Mouse (Mus musculus) left cerebral cortex, postnatal 25 days (tissue): Measurements from ENCODE around the gene Olfr1163. TPM values are rescaled to one million over a fixed set of nuclear protein-coding genes. Genes with fewer than 3 reads are reported as not detected.
"Not testable (repeated sequence)": the region's sequence is repeated elsewhere in the genome, so short reads cannot be mapped to it uniquely, and the experiment has no call there.

Experiments used
- DNase-seq, 2 experiments: peaks; one replicate each; pipeline ENCODE4 v3.0.0; 2022; ENCODE audit warnings: low spot score in 2 of 2, mixed read lengths in 1 of 2
- intact Hi-C: fragments of 180-260 bp; cut with DNase I; formaldehyde crosslinking; loops from one replicate; pipeline ENCODE4 v1.15.1; 2025
- total RNA-seq, 2 experiments: library from RNA; stranded (reverse); gene quantifications; 2 replicates each; pipeline ENCODE4 v1.2.3; 2021

Gene Olfr1163
- total RNA-seq, result not detected

DNA sequence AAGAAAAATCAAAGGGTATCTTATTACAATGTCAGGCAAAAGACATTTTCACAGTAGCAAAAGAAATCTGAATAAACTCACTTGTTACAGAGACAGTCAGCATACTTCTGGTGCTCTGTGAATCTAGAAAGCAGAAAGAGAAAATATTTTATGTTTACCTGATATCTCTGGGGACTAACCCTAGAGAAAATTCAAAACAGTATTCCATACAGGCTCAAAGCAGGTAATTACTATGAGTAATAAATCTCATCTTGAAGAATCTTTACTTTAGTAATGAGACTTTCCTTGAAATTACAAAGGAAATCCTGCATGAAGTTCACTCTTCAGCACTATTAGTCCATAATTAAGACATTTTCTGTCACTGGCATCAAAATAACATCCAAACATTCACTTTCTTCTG lies at the start of gene Olfr1163:
TSS of gene Olfr1163 (minus strand) at position 101 of the 400 bp plus-strand sequence.
- intact Hi-C loops, result no loop called here

DNA sequence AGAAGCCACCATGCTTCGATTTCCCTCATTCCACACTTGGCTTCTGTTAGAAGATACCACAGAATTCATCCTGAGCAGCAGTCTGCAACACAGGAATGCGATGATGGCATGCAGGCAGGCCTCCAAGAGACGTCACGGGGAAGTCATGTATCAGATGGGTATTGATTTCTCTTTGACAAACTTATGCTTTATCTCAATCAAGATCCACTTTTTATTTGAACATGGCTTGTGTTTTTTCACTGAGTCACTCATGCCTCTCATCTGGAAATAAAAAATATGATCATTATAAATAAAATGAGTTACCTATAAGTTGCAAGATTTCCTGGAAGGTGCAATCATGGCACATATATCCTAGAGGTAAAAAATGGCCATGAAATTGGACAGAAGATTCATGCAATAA lies 22.2 kb upstream of the Olfr1163 start, which contains the start of gene Olfr1164:
TSS of gene Olfr1164 (minus strand) at position 101 of the 400 bp plus-strand sequence.
- intact Hi-C loops, result no loop called here
- no peak for DNase-seq

More for the DNA sequence above, at the start of gene Olfr1163:
- DNase-seq, result no peak

DNA sequence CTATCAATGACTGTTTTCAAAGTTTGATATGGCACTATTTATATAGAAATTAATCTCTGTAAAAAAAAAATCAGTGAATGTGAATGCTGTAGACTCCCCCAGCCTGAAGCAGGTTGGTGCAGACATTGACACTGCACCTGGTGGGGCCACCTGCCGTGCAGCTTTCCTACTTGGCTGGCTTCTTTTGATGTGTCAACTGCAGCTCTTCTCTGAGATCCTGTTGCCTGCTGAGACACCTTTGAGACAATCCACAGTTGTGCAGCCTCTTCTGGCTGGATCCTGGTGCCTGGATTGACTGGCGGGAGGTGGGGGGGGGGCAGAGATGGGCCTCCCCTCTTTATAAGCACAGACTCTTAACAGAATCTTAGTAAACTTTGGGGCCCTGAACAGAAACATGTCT lies 8.0 kb downstream of the Olfr1163 start:
- intact Hi-C loops, result no loop called here
- DNase-seq, result no peak

DNA sequence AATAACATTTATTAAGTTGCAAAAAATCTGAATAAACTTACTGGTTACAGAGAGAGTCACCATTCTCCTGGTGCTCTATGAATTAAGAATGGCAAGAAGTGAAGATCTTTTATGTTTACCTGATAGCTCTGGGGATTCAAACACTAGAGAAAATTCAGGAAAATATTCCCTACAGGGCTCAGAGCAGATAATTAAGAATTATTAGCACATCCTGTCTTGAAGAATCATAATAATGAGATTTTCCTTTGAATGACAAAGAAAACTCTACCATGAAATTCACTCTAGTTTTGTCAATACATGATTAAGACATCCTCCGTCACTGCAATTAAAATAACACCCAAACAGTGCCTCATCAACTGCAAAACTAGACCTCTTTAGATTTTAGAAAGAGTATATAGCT lies 20.6 kb downstream of the Olfr1163 start, which contains the start of gene Olfr1162:
TSS of gene Olfr1162 (minus strand) at position 101 of the 400 bp plus-strand sequence.
- DNase-seq, result no peak
- intact Hi-C loops, result no loop called here

GRCm38 (mm10) chr2:88037599-88037998 lies 34.0 kb downstream of the Olfr1163 start, which contains the start of gene Olfr73:
Gene Olfr73, minus strand, starts transcription at chr2:88037699.
- intact Hi-C loops, result no loop called here
- no peak for DNase-seq

DNA sequence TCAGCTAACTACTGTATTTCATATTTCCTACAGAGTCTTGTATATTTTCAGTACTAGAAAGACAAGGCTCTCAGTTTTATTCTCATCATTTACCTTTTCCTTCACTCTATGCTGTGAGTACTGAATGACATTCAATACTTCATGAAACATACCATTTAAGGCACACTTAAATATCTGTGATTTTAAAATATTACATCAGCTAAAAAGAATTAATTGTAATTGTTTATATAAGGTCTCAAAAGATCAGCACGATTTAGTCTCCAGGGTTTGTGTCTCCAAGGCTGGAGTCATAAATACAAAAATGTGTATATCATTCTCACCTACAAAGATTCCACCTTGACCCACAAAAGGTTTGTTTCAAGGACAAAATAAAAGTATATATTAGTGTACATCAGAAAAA lies 49.2 kb downstream of the Olfr1163 start, which contains the start of gene Olfr1161:
TSS of gene Olfr1161 (plus strand) at position 301 of the 400 bp plus-strand sequence.
- intact Hi-C loops, result not testable (repeated sequence)

More for the DNA sequence above, 49.2 kb downstream of the Olfr1163 start, which contains the start of gene Olfr1161:
- not testable (repeated sequence) for DNase-seq

Other genes starting within 250 kb of the Olfr1163 start
- gene Olfr1148, start 241.3 kb downstream of the Olfr1163 start, total RNA-seq, result not detected
- gene Olfr1150-ps1, start 227.8 kb downstream of the Olfr1163 start, total RNA-seq, result not detected
- not detected for gene Olfr1151, start 216.0 kb downstream of the Olfr1163 start, total RNA-seq
- gene Olfr1152, start 205.3 kb downstream of the Olfr1163 start, total RNA-seq, result not detected
- not detected for gene Olfr1153, start 176.9 kb downstream of the Olfr1163 start, total RNA-seq
- not detected for gene Olfr1154, start 166.7 kb downstream of the Olfr1163 start, total RNA-seq
- gene Olfr1155, start 126.7 kb downstream of the Olfr1163 start, total RNA-seq, result not detected
- gene Olfr1156, start 118.7 kb downstream of the Olfr1163 start, total RNA-seq, result not detected
- gene Olfr1157, start 103.5 kb downstream of the Olfr1163 start, total RNA-seq, result not detected
- not detected for gene Olfr74, start 97.2 kb downstream of the Olfr1163 start, total RNA-seq
- not detected for gene Olfr1158, start 81.7 kb downstream of the Olfr1163 start, total RNA-seq
- not detected for gene Olfr1160, start 63.6 kb downstream of the Olfr1163 start, total RNA-seq
- not detected for gene Olfr1161, start 49.1 kb downstream of the Olfr1163 start, total RNA-seq
- not detected for gene Olfr73, start 34.1 kb downstream of the Olfr1163 start, total RNA-seq
- gene Olfr1162, start 20.7 kb downstream of the Olfr1163 start, total RNA-seq, result not detected
- gene Olfr1164, start 22.1 kb upstream of the Olfr1163 start, total RNA-seq, result not detected
- gene Olfr1166, start 56.4 kb upstream of the Olfr1163 start, total RNA-seq, result not detected
- gene Olfr1167, start 83.4 kb upstream of the Olfr1163 start, total RNA-seq, result not detected
- not detected for gene Olfr1168, start 110.0 kb upstream of the Olfr1163 start, total RNA-seq
- not detected for gene Olfr1170, start 156.5 kb upstream of the Olfr1163 start, total RNA-seq
- gene Olfr1173, start 208.0 kb upstream of the Olfr1163 start, total RNA-seq, result not detected
- not detected for gene Olfr1174-ps, start 243.3 kb upstream of the Olfr1163 start, total RNA-seq